Mouse (Mus musculus) kidney, postnatal 25 days (tissue): ENCODE results near the gene Vim.

ENCODE experiments used
- DNase-seq, 2 experiments: peaks; one replicate each; pipeline ENCODE4 v3.0.0; 2021; ENCODE audit warnings: mixed read lengths in 2 of 2

Gene Vim

DNA sequence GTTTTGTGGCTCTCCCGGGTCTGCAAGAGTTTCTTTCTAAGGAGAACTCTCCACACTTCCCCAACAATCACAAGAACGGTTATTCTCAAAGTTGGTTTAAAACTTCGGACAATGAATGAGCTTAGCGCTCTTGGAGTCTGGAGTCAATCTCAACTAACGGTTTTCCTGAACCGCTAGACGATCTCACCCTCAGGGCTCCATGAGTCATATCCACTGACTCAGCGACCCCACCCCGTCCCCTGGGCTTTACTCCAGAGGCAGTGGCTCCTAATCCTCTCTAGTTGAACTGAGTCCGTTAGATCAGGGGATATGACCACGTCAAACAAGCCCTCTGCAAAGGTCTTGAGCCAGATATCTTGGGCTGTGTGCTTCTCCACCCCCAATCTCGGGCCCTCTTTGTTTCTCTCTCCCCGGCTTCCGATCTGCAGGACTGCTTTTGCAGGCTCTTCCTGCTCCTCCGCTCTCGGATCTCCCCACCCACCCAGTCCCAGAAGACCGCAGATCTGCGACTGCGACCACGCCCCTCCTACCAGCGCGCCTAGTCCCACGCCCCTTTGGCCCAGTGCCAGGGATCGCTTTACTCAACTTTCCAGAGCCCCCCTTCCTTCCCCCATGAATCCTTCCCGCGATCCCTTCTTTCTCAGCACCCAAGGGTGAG is at the start of gene Vim:
Gene Vim, plus strand, starts transcription at position 520 of the 658 bp plus-strand sequence.
- DNase-seq = peak; percentile 87

DNA sequence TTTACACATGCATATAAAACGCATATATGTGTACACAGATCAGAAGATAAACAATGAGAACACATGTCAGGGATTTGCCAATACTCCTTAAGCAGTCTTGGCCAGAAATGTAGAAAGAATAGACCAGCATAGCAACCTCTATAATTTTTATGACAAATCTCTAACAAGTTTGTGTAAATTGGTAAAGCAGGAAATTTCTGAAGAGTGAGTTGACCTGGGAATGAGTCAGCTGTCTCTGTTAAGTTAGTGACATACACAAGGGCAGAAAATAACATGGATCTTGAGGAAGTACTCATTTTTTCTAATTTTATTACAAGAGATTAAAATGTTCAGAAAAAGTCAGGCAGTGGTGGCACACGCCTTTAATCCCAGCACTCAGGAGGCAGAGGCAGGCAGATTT is 47.5 kb upstream of the Vim start:
- DNase-seq = no peak

- DNase-seq = no peak
Observed at GRCm38 (mm10) chr2:13527125-13527524, 46.6 kb upstream of the Vim start.

GRCm38 (mm10) chr2:13527531-13527930 is 46.2 kb upstream of the Vim start:
- no peak for DNase-seq

- DNase-seq = no peak
Observed at GRCm38 (mm10) chr2:13529253-13529933, 44.3 kb upstream of the Vim start.

GRCm38 (mm10) chr2:13530639-13531038 is 43.1 kb upstream of the Vim start:
- DNase-seq = no peak

- no peak for DNase-seq
Observed at GRCm38 (mm10) chr2:13536747-13537146, 37.0 kb upstream of the Vim start.

GRCm38 (mm10) chr2:13537733-13538132 is 36.0 kb upstream of the Vim start:
- peak; percentile 20 to 41 for DNase-seq

DNA sequence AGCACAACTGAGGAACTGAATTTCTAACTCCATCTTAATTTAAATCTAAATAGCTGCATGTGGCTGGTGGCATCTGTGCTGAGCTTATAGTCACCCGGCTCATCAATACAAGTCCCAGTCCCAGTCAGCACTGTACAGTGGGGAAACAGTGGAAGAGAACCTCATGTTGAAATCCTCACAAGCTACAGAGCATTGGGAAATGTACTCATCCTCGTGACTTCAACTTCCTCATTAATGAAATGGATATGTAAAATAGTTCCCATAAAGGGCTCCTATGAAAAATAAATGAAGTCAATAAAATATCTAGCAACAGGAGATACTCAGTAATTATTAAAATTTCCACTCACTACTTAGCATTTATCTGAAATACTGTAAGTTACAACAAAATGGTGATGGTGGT is 35.5 kb upstream of the Vim start:
- DNase-seq = no peak

DNA sequence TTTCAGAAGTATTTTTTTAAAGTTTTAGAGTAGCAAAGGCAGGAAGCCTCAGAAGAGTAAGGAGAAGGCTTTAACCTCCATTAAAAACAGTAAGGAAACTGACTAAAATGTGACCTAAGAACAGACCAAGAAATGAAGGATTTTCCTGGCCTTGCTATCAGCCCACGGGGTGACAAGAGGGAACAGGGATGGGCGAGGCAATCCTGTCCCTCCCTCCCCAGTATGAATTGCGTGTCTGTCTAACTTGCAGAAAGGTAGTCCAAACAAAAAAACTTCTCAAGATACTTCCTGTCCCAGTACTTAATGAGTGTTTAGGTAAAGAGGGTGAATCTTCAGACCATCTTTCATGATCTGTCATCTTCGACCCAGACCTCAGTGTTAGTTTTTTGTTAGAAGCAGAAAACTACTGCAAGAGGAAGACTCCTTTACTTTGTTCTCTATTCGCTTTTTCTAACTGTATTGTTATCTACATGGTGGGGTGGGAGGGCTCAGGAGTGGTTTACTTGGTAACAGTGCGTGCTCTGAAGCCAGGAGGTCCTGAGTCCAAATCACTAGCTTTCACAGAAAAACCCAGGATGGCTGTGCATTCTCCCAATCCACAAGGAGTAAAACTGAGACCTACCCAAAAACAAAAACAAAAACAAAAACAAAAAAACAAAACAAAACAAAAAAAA is 34.9 kb upstream of the Vim start:
- no peak for DNase-seq

- DNase-seq = no peak
Observed at GRCm38 (mm10) chr2:13539860-13540259, 33.9 kb upstream of the Vim start.

DNA sequence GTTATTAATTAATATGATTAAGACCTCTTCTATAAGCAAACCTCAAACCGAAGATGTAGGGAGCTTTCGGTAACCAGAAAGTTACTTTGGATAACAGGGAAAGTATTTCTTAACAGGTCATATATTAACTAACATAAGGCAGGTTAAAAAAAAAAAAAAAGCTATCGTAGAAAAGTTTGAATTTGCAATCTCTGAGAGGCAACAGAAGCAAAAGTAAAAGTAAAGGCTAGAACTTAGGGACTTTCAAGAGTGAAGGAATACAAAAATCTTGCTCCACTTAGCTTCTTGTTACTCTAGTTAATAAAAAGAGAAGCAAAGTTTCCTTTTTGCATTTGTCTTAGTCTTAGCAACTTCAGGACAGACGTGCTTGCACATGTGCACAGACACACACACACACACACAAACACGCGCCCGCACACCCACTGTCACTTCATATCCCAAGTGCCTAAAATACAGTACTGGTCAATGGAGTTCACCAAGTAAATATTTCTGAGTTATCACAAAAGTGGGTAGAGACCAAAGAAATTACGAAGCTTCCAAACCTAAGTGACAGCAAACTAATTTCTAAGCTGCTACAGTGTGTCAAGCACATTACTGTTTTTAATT is 30.1 kb upstream of the Vim start:
- DNase-seq = peak in 1 of 2 experiments; percentile 9

- DNase-seq = peak; percentile 83 to 91
Observed at GRCm38 (mm10) chr2:13544193-13544824, 29.4 kb upstream of the Vim start, which contains the start of gene Trdmt1. Gene Trdmt1, minus strand, starts transcription at chr2:13544668.

DNA sequence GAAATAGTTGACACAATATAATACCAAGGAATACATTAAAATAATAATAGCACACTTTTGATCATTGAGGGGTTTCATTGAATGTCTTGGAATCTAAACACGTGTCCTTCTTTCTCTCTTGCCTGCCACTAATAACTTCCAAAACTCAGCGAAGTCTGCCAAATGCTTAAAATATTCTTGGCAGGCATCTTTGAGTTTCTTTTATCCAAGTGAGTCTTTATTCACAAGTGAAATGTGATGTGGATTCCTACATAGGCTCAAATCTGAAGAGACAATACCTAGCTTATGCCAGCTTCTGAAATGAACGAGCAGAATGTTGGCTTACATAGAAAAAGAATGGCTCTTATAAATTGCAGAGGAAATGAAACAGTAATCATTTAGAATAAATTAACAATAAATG is 25.0 kb upstream of the Vim start:
- no peak for DNase-seq

- no peak for DNase-seq
Observed at GRCm38 (mm10) chr2:13553966-13554365, 19.8 kb upstream of the Vim start.

DNA sequence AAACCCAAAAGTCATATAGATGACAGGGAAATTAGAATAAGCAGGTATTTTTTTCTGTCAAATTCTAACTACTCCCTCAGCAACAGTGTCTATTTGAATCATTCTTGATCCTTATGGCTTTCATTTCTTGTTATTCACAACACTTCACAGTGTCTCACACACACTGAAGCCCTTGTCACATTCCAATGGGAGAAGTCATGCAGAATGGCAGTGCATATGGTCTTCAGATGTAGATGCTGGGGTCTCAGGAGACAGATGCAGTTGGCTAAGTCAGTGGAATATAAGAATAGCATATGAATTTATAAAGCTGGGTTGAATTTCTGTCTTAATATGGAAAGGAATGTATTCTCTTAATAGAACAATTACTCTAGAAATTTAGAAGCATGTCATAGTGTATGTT is 17.5 kb upstream of the Vim start:
- no peak for DNase-seq

DNA sequence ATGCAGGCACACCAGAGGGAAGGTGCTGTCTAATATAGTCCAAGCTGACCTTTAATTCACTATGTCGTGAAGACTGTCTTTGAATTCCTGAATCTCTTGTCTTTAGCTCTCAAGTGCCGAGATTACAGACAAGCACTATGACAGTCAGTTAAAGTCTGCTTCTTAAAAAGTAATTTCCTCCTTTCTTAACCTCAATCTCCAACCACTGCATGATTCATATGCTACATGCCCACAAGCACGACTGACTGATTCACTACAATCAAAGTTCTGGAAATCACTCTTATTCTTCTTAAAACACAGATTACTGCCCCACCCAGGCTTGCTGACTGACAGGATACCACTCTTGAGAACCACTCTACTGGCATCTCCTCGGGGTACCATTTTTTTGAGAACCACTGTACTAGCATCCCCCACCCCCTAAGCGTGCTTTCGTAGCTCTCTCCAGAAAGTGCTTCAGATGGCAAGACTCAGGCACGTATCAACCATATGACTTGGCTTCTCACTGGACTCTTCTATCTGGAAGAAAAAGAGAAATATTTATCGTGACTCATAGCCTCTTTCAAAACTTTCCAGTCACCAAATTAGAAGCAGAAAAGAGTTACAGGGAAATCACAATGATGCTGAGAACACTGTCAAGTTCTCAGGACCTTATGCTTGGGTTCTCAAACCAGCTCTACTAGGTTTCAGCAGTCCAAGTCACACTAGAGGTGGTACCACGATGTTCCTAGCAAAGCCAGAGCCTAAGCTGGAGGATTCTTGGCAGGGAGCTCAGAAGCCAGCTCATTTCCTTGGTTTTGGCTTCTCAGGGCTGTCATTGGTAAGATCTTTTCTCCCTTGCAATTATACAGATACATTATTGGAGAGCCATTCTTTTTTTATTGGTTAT is 16.3 kb upstream of the Vim start:
- no peak for DNase-seq

DNA sequence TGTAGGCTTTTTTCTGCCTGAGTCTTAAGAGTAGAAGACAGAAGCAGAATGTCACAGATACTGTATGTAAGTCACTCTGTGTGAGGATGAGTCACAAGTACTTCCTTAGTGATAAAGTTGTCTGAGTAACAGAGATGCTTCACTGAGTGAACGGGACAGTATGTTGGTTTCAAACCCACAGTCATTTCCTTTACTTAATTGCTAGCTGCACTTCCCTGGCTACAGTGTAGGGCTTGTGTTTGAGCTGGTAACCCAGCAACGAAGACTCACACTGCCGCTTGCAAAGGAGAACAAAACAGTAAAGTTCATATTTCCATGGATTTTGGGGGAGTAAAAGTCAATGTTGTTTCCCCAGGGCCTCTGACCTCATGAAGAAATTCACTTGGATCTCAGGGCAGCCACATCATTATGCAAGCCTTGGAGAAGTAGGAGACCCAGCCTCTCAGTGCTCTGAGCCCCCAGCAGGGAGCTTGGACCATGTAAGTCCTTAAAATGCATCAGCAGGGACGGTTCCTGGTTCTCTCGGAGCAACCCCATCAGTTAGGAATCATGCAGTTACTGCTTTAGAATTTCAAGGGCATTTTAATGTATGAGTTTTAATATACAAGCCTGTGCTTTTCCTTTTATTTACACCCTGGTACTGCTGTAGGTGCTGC is 15.0 kb upstream of the Vim start:
- DNase-seq = no peak

- DNase-seq = no peak
Observed at GRCm38 (mm10) chr2:13559303-13559702, 14.4 kb upstream of the Vim start.

- DNase-seq = no peak
Observed at GRCm38 (mm10) chr2:13559729-13560128, 14.0 kb upstream of the Vim start.

DNA sequence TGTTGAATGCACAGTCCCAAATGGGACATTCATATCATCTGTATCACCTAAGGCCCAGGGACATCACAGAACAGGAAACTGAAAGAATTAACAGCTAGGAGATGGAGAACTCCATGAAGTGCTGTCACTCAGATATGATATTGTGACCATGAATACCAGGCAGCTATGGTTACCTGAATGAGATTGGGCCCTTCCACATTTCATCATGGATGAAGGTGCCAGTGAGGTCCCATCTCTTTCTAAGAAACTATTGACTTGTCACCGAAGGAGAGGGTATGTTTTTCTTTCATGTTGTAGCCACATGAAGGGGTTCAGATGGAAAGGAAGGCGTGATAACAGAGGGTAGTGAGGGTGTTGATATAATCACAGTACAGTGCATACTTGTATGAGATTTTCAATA is 13.3 kb upstream of the Vim start:
- DNase-seq = no peak

- no peak for DNase-seq
Observed at GRCm38 (mm10) chr2:13570122-13570521, 3.6 kb upstream of the Vim start.
